Mouse (Mus musculus) forebrain, embryonic 11.5 days (tissue): ENCODE measurements around the gene Cmtm3. TPM values are rescaled to one million over a fixed set of nuclear protein-coding genes. Genes with fewer than 3 reads are reported as not detected.

ENCODE experiments used
- ATAC-seq: fragments of 200-750 bp; cut with Nextera tagmentation; replicated peaks from 2 replicates; pipeline ENCODE4 v1.8.0; 2017; ENCODE audit warnings: moderate TSS enrichment; ENCODE audit not compliant: low FRiP score
- DNase-seq: peaks from one replicate; pipeline ENCODE4 v3.0.0-alpha.2; 2017; ENCODE audit warnings: low spot score
- H3K27ac ChIP-seq: fragments of 300-500 bp; sonication (generic); 2 replicates; pipeline ENCODE4 v1.5.1; 2014; ENCODE audit warnings: low read depth, low read length
- H3K27me3 ChIP-seq: fragments of 300-500 bp; sonication (generic); 2 replicates; pipeline ENCODE4 v1.6.1; 2014; ENCODE audit warnings: mild to moderate bottlenecking, low read length, mixed read lengths; ENCODE audit not compliant: control insufficient read depth, insufficient read depth
- H3K36me3 ChIP-seq: fragments of 300-500 bp; sonication (generic); 2 replicates; pipeline ENCODE4 v1.6.1; 2014; ENCODE audit warnings: mild to moderate bottlenecking, low read length, moderate library complexity, mixed read lengths; ENCODE audit not compliant: control insufficient read depth, insufficient read depth
- H3K4me1 ChIP-seq: fragments of 300-500 bp; sonication (generic); replicated peaks from 2 replicates; pipeline ENCODE4 v1.6.1; 2014; ENCODE audit warnings: low read length, mixed read lengths; ENCODE audit not compliant: control insufficient read depth, insufficient read depth
- H3K4me2 ChIP-seq: fragments of 300-500 bp; sonication (generic); 2 replicates; pipeline ENCODE4 v1.6.1; 2014; ENCODE audit warnings: low read depth, mild to moderate bottlenecking, low read length, moderate library complexity, mixed read lengths; ENCODE audit not compliant: severe bottlenecking
- H3K4me3 ChIP-seq: fragments of 300-500 bp; sonication (generic); 2 replicates; pipeline ENCODE4 v1.5.1; 2014; ENCODE audit warnings: low read depth, low read length
- H3K9ac ChIP-seq: fragments of 300-500 bp; sonication (generic); 2 replicates; pipeline ENCODE4 v1.6.1; 2014; ENCODE audit warnings: low read length
- H3K9me3 ChIP-seq: fragments of 300-500 bp; sonication (generic); 2 replicates; pipeline ENCODE4 v1.6.1; 2016; ENCODE audit warnings: low read length, mixed read lengths; ENCODE audit not compliant: control insufficient read depth
- WGBS: fragments of 180-500 bp; shearing (Covaris S2); extraction: QIAGEN DNeasy Blood & Tissue Kit; methylation state at CpG from one replicate; pipeline ENCODE4 v1.1.7; 2014; 5-methylcytosine and 5-hydroxymethylcytosine counted together
- polyA plus RNA-seq: library from polyadenylated mRNA; unstranded; fragments of >200 nt; fragmentation: Nextera tagmentation; extraction: Ambion mirVana; gene quantifications from 2 replicates; pipeline ENCODE4 v1.2.1, GENCODE M21; 2014

The Cmtm3 gene
- polyA plus RNA-seq, 1 experiment from 2014 or later: 66.8 TPM

DNA sequence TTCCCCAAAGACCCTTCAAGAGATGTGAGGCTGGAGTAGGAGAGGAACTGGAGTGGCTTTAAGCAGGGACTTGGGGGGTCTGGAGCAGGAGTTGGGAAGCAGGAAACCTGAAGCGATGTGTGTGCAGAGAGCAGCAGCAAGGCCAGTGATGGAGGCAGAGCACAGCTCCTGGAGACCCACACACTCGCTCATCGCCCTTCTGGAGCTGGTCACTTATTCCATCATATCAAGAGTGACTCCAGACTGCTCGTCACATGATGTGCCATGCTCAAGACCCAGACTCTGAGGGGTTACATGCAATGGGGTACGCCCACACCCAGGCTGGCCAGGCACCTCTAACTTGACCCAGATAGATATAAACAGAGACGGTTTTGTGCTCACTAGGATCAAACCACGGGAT lies 41.1 kb downstream of the Cmtm3 start:
- Histone ChIP-seq H3K27me3 (no peaks in the 10 kb centered on the region), H3K36me3 (no peaks in the 10 kb centered on the region), H3K4me1 (peaks cover 6% of the 10 kb centered on the region; the same call in 1 of the 2 replicates), H3K4me2 (no peak overlapping the region), H3K9ac (no peak overlapping the region), H3K4me3 (no peak overlapping the region), H3K9me3 (no peaks in the 10 kb centered on the region), H3K27ac (no peak overlapping the region)
- 91% methylated on average over 7 of the region's 7 CpGs for WGBS
- ATAC-seq: no peak
- no peak for DNase-seq

DNA sequence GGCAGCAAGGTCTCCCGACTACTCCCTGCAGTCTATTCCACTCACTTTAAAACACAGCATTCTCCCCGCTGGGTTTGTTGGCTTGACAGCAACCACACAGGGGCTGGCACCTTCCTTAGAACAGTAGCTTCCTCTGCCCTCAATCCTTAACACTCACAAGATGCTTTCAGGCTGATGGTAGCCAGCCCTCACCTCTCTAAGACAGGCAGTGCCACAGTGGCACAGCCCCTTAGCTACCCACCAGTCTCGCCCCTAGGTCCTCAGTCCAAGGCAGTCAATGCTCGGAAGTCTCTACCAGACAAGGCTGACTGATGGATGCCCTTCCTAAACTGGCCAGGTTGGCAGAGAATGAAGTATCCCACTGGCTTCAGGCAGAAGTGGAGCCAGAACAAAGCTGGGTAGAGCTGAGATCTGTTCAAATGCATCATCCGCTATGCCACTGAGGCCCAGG lies 41.8 kb downstream of the Cmtm3 start:
- WGBS: 86% methylated on average over 5 of the region's 5 CpGs
- Histone ChIP-seq H3K4me3 (no peak overlapping the region), H3K9me3 (no peaks in the 10 kb centered on the region), H3K36me3 (no peaks in the 10 kb centered on the region), H3K27ac (no peak overlapping the region), H3K4me2 (no peak overlapping the region), H3K27me3 (no peaks in the 10 kb centered on the region), H3K9ac (no peak overlapping the region), H3K4me1 (0 out of 2 replicates have a peak, but pooled peaks cover 2% of the 10 kb centered on the region)
- DNase-seq (no peak), ATAC-seq (no peak)

DNA sequence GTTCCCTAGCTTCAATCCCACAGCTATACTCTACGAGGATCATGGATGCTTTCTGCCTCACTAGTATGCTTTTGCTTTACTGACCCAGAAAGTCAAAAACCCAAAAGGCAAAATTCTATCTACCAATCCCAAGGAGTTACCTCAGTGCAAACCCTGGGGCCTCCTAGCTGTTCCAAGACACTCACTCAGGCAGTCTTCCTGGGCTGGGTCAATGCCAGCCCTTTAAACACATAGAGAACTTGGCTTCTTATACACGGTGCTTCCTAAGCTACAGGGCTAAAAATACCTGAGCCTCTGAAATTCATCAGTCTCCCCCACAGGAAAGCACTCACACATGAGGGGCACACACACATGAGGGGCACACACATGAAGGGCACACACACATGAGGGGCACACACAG lies 44.1 kb downstream of the Cmtm3 start:
- H3K4me3 ChIP-seq: no peak overlapping the region
- H3K9me3 ChIP-seq: no peaks in the 10 kb centered on the region
- H3K4me1 ChIP-seq: peaks cover 9% of the 10 kb centered on the region; the same call in 1 of the 2 replicates
- ATAC-seq (no peak), DNase-seq (no peak)
- H3K9ac ChIP-seq: no peak overlapping the region
- WGBS: 81% methylated on average over 2 of the region's 2 CpGs
- H3K27me3 ChIP-seq: no peaks in the 10 kb centered on the region
- H3K36me3 ChIP-seq: no peaks in the 10 kb centered on the region
- H3K4me2 ChIP-seq: no peak overlapping the region
- H3K27ac ChIP-seq: no peak overlapping the region

DNA sequence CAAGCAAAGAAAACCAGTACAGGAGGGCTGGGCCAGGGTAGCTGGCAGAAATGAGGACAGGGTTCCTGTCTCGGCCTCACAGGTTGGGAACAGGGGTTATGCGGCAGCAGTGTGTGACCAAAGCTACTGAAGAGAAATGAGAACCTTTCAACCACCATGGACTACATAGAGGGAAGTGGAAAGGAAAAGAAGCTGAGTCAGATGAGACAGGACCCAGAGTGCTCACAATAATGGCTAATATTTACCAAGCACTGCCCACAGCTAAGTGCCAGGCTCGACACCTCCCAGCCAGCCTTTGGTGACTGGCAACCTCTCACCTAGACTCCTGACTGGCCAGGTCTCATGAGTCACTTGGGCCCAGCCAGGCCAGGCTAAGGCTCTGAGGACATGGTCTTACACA lies 44.8 kb downstream of the Cmtm3 start:
- no peak for ATAC-seq
- H3K4me1 ChIP-seq: peaks cover 9% of the 10 kb centered on the region; the same call in 1 of the 2 replicates
- H3K9me3 ChIP-seq: no peaks in the 10 kb centered on the region
- DNase-seq: no peak
- H3K27ac ChIP-seq: no peak overlapping the region
- no peak overlapping the region for H3K4me2 ChIP-seq
- H3K27me3 ChIP-seq: no peaks in the 10 kb centered on the region
- H3K9ac ChIP-seq: no peak overlapping the region
- WGBS: 75% methylated on average over 3 of the region's 3 CpGs
- H3K4me3 ChIP-seq: no peak overlapping the region
- H3K36me3 ChIP-seq: no peaks in the 10 kb centered on the region

DNA sequence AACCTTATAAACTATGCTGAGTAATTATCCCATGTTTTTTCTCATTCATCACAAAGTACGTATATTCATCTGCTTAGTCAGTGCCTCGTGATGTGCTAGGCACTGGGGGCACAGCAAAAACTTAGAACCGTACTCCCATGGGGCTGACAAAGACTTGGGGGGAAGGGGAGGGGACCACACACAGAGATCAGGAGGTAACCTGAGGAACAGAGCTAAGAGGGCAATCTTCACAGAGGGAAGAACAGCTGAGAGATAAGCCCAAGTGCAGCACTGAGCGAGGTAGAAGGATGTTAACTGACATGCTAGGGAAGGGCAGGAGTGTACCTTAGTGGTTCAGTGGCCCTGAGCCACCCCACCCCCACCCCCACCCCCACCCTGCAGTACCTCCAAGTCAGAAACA lies 47.5 kb downstream of the Cmtm3 start:
- Histone ChIP-seq H3K36me3 (no peaks in the 10 kb centered on the region), H3K27me3 (no peaks in the 10 kb centered on the region), H3K27ac (no peak overlapping the region), H3K4me3 (no peak overlapping the region), H3K4me1 (peaks cover 8% of the 10 kb centered on the region; the same call in 1 of the 2 replicates), H3K9ac (no peak overlapping the region), H3K4me2 (no peak overlapping the region), H3K9me3 (no peaks in the 10 kb centered on the region)
- DNase-seq: no peak
- WGBS: 16% methylated on average over 4 of the region's 4 CpGs
- peak; percentile 53; the same call in 1 of the 2 replicates for ATAC-seq

DNA sequence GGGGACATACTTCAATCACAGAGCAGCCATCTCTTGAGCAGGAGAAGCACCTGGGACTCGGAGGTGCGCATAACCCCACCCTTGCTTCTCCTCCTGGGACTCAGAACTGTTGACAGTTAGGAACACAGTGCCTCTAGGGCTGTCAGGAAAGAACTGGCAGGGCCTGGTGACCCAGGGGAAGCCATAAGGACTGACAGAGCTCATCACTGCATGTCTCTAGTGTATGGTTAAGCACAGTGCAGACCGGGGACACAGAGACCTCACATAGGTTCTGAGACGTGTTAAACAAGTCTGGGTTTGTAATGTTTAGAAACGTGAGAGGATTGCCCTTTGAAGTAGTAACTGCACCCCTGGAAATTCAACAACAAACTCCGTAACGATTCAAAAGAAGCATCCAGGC lies 48.3 kb downstream of the Cmtm3 start:
- no peak overlapping the region for H3K27ac ChIP-seq
- H3K4me1 ChIP-seq: peaks cover 7% of the 10 kb centered on the region; the same call in 1 of the 2 replicates
- no peak overlapping the region for H3K4me2 ChIP-seq
- no peaks in the 10 kb centered on the region for H3K9me3 ChIP-seq
- DNase-seq: no peak
- H3K9ac ChIP-seq: no peak overlapping the region
- no peak overlapping the region for H3K4me3 ChIP-seq
- WGBS: 65% methylated on average over 7 of the region's 7 CpGs
- H3K27me3 ChIP-seq: no peaks in the 10 kb centered on the region
- H3K36me3 ChIP-seq: no peaks in the 10 kb centered on the region
- no peak for ATAC-seq

DNA sequence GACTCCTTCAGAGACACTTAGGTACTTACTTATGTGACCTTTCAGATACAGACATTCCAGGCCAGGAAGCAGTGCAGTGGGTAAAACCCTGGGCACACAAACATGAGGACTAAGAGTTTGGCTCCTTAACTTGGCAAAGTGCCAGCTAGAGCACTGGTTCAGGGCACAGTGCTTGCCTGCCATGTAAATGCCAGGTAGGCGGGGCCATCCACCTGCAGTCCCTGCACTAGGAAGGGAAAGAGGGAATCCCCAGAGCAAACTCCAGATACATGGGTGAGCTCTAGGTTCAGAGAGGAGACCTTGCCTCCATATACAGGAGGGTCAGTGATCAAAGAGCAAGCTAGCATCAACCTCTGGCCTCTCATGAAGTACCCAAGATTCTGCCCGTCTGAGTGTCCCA lies 48.8 kb downstream of the Cmtm3 start:
- DNase-seq (no peak), ATAC-seq (no peak; the same call in 1 of the 2 replicates)
- Histone ChIP-seq H3K4me1 (peaks cover 7% of the 10 kb centered on the region; the same call in 1 of the 2 replicates), H3K36me3 (no peaks in the 10 kb centered on the region), H3K9me3 (no peaks in the 10 kb centered on the region), H3K27me3 (no peaks in the 10 kb centered on the region), H3K4me3 (no peak overlapping the region), H3K9ac (no peak overlapping the region), H3K4me2 (no peak overlapping the region), H3K27ac (no peak overlapping the region)
- 83% methylated on average over 2 of the region's 2 CpGs for WGBS

DNA sequence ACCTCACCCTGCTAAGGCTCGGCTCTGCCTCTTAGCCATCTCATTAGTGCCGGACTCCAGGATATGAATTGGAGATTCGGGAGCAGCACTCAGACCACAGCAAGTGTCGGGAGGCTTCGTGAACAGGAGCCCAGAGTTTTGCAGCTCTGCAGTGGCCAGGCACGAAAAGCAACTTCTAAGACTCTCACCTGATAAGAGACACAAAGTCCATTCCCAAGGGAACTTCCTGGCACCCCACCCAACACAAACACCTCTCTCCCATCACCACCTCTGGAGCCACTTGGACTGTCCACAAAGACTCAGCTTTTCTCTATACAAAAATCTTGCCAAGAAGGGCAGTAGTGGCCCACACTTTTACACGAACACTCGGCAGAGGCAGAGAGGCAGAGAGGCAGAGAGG lies 51.0 kb downstream of the Cmtm3 start:
- Histone ChIP-seq H3K27ac (no peak overlapping the region), H3K4me3 (no peak overlapping the region), H3K36me3 (no peaks in the 10 kb centered on the region), H3K4me2 (no peak overlapping the region), H3K27me3 (no peaks in the 10 kb centered on the region), H3K9ac (no peak overlapping the region), H3K4me1 (peaks cover 16% of the 10 kb centered on the region; the same call in 1 of the 2 replicates), H3K9me3 (no peaks in the 10 kb centered on the region)
- WGBS: 79% methylated on average over 8 of the region's 8 CpGs
- DNase-seq: no peak
- ATAC-seq: no peak

DNA sequence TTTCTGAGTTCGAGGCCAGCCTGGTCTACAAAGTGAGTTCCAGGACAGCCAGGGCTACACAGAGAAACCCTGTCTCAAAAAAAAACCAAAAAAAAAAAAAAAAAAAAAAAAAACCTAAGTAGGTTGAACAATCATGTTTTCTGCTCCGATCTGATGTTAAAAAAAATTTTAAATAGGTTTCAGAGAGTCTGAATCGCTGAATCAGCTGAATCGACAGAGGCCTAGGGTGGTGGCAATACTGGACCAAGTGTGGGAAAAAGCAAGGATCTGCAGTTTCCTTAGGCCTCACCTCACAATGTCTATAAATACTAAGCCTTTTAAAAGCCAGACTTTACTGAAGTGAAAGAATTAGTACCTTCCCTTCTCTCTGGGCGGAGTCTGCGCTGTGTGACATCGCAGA lies 53.9 kb downstream of the Cmtm3 start:
- Histone ChIP-seq H3K9ac (no peak overlapping the region), H3K4me3 (no peak overlapping the region), H3K4me2 (no peak overlapping the region), H3K27ac (no peak overlapping the region), H3K36me3 (no peaks in the 10 kb centered on the region), H3K27me3 (no peaks in the 10 kb centered on the region), H3K9me3 (no peaks in the 10 kb centered on the region), H3K4me1 (peaks cover 9% of the 10 kb centered on the region)
- ATAC-seq (no peak), DNase-seq (no peak)
- WGBS: 97% methylated on average over 6 of the region's 7 CpGs
